Mouse (Mus musculus): ENCODE results near the gene Slc25a3.
A peak's percentile ranks its signal among the peaks of the same experiment; 100 is the strongest.

Gene Slc25a3

DNA sequence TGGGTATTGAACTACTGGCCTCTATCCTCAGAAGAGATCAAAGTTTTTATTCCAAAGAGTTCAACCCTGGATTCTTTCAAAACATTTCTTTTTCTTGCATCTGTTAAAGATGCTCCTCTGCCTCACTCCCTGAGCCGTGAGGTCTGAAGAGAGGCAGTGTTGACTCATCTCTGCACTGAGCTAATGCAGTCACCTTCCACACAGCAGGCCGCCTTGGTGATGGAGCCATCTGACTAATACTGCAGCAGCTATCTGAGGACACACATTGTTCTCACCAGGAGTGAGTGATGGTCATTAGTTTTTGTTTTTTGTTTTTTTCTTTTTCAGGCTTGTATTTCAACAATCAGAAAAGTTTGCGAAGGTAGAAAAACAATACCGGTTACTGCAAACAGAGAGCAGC, 31.0 kb downstream of the Slc25a3 start:
- no peak for DNase-seq

DNA sequence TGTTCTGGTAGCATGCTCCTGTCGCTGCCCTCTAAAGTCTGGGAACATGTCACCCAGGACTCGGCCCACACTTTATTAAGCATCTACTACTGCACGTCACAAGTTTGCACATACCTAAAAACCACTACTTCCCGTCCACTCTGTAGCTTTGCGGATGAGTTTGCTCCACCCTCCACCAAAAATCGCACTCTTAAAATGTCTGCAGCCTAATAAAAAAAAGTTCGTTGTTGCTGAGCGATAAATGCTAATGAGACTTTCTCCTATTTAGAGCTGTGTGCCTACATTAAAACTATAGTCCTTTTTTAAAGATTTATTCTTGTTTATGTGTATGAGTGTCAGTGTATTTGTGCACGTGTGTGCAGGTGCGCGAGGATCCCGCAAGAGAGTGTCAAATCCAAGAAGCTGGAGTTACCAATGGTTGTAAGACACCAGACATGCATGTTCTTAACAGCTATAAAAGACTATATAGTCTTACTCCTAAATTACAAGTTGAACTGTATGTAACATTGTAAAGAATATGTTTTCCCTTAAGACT, 40.4 kb downstream of the Slc25a3 start:
- no peak for DNase-seq

DNA sequence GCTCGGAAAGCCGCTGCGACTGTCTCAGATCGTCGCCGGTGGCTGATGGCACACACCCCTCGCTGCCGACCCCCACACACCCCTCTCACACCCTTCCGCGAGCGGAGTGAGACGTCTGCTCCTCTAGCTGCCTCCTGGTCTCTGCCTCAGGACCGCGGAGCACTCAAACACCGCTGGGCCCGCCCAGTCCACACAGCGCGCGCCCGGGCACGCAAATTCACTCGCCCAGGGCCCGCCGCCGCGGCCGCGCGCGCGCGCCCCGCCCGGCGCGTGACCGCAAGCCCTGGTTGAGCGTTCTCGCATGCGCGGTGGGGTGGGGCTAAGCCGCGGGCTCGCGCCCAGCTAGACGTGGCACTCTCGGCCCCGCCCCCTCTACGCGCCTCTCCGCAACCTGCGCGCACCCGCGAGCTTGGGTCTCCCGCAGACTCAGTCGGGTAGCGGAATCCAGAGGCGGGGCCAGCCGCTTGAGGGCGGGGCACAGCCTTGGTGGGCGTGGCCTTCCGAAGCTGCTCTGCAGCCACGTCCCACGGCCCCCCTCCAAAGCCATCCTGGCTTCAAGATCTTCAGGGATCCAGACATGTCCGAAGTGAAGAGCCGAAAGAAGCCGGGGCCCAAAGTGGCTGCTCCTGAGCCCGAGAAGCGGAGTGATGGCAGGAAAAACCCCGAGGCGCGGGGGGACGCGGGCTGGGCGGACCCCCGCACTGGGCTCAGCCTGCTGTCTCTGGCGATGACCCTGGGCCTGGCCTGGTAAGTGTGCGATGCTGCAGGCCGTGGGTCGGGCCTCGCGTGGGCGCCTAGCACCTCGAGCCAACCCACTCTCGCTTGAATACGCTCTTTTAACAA, 41.1 kb downstream of the Slc25a3 start, which contains the start of the genes Apaf1 and Ikbip:
Apaf1 (minus strand) TSS at position 221 of the 843 bp plus-strand sequence.
Ikbip (plus strand) TSS at position 391 of the 843 bp plus-strand sequence.
- DNase-seq = peak; percentile 100

DNA sequence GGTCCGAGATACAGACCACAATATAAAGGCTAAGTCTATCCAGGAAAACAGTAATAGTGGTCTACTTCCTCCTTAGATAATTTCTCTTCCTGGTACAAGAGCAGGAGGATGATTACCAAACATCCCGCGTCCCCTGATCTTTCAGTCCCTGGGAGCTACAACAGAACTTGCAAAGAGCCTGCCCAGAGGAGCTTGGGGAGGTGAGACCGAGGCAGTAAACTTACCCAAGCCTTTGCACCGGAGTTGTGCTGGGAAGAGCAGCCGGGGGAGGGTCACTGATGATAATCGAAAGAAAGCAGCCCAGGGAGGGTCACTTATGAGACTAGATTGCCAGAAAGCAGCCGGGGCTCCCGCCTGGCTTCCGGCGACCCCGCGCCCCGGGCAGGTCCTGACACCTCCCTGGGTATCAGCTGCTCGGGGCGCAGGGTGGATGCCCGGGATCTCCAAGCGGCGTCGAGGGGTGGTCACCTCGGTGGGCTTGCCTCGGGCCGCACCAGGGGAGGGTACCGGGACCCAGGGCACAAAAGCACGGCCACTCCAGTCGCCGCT, 41.8 kb downstream of the Slc25a3 start:
- no peak for DNase-seq

DNA sequence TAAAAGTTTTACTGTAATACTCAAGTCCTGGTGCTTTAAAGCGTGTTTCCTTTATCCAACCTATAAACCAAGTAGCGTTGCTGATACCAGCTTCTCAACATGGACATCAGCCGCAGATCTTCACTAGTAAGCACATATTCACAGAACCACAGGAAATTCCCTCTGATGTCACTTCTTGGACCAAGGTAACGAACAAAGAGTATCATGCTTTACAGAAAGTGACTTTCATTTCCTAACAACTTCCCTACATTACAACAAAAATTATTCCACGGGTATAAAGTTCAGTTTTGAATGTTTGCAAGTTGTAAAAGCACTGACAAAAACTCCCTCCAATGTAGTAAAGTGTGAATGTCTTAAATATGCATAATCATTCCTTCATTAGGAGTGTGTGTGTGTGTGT, 43.3 kb downstream of the Slc25a3 start:
- no peak for DNase-seq

DNA sequence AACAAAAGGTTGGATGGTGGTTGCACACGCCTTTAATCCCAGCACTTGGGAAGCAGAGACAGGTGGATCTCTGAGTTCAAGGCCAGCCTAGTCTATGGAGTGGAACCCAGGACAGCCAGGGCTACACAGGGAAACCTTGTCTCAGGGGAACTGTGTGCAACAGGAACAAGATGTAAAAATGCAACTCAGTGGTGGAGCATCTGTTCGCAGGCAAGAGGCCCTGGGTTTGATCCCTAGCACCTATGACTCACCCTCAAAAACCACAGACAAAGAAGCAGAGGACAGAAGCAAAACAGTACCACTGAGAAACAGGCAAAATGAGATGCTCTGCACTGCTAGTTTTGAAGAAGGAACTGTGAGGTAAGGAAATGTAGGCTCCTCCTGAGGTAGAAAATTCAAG, 47.2 kb downstream of the Slc25a3 start:
- no peak for DNase-seq

DNA sequence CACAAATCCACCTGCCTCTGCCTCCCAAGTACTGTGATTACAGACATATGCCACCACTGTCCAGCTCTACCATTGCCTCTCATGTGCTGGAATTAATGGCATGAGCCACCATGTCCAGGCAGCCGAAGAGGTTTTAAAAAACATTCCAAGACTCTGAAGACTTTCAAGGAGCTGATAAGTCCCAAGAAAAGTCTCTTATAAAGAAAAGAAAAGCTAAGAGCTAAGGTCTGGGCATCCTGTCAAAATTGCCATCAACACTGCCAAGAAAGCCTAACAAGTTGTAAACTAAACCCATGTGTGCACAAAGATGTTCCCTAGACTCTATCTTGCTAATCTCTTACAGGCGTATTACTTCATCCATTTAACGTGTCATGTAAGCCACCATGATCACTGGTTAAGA, 50.5 kb downstream of the Slc25a3 start:
- no peak for DNase-seq

DNA sequence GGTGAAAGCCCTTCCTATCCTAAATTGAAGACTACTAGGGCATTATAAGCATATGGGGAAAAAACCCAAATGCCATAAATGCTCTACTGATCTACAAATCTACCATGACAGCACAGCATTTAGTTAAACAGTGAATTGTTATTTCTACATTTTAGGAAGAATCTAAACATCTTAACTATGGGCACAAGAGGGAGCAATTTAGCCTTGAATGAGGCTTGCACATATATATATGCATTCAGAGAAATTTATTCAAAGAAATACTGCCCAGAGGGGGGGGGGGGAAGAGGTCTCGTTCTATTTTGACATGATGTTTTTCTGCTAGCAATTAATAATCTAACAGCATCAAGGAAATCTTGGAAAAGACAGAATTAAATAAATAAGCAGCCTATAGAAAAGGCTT, 52.1 kb downstream of the Slc25a3 start:
- no peak for DNase-seq
